Mouse (Mus musculus) heart, adult 9 months (tissue): Measurements from ENCODE around the gene Gpr162.
A peak's percentile ranks its signal among the peaks of the same experiment; 100 is the strongest.
"Not testable (repeated sequence)": the region's sequence is repeated elsewhere in the genome, so short reads cannot be mapped to it uniquely, and the experiment has no call there.

Experiments used
- DNase-seq, 2 experiments: peaks; one replicate each; pipeline ENCODE4 v3.0.0; 2022; ENCODE audit warnings: low spot score in 2 of 2

Gpr162 gene

DNA sequence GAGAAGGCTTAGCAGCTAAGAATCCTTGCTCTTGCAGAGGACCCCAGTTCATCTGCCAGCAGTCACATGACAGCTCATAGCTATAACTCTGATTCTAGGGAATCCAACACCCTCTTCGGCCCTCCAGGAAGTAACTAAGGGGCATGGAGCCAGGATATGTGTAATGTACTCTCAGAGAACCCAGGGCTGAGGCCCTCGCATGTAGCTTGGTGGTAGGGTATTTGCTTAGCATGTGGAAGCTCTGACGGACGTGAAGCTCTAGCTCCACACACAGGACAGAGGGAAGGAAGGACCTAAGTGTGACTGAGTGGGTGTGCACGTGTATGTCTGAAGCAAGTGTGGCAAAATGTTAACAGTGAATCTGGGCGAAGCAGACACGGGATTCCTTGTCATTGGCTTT, 27.4 kb downstream of the Gpr162 start:
- DNase-seq, result no peak

DNA sequence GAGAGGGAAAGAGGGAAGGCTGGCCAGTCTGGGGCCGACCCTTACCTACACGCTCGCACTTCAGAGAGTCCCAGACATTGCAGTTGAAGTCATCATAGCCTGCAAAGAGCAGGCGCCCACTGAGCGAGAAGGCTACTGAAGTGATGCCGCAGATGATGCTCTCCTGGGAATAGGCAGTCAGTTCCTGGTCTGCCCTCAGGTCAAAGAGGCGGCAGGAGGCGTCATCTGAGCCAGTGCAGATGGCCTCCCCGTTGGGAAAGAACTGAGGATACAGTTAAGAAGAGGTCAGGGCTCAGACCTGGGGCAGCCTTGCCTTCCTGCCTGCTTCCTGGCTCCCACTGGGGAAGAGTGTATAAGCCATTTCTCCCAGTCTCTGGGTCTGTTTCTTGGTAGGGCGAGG, 28.3 kb downstream of the Gpr162 start:
- DNase-seq, result no peak

DNA sequence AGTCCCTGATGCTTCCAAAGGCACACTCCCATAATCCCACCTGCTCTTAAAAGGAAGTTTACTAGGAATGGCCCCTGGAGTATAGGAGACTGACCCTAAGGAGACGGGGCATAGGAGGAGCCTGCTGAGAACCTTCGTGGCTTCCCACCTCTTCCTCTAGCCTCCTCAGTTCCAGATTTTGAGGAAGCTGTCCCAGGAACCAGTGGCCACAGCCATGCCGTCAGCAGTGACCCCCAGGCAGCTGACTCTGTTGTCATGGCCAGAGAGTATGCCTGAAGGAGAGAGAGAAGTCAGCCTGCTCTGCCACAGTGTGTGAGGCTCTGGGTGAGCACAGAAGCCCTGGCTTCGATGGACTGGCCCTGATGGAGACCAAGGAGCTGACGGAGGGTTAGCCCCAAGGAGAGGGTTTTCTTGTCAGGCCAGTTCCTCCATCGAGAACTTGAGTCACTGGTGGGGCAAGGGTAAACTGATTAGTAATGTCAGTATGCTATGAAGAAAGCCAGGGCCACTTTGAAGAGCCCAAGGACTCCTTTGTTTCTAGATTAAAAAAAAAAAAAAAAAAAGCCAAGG, 29.2 kb downstream of the Gpr162 start:
- no peak for DNase-seq

DNA sequence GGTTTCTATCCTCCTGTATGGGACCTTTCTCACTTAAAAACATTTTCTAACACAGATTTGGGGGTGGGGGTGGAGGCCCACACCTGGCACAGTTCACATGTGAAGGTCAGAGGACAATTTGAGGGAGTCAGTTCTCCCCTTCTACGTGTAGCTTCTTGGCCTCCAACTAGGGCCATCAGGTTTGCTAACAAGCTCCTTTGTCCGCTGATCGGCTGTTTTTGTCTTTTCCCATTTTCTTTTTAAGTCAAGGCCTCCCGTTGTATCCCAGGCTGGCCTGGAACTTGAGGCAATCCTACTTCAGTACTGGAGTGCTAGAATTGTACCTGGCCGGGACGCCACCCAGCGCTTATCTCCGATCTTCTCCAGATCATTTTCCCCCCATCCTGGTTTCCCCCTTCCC, 32.1 kb downstream of the Gpr162 start:
- no peak for DNase-seq

DNA sequence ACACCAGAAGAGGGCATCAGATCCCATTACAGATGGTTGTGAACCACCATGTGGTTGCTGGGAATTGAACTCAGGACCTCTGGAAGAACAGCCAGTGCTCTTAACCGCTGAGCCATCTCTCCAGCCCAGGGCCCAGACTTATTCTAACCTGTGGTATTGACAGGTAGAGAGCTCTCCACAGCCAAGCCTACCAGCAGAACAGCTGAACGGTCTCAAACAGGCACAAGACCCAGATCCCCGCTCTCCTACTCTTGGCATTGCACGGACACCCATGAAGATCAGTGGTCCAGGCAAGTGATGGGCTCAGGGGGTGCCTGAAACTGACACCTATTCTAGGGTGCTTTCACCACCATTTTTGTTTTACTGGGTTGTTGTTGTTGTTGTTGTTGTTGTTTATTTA, 32.6 kb downstream of the Gpr162 start:
- not testable (repeated sequence) for DNase-seq

DNA sequence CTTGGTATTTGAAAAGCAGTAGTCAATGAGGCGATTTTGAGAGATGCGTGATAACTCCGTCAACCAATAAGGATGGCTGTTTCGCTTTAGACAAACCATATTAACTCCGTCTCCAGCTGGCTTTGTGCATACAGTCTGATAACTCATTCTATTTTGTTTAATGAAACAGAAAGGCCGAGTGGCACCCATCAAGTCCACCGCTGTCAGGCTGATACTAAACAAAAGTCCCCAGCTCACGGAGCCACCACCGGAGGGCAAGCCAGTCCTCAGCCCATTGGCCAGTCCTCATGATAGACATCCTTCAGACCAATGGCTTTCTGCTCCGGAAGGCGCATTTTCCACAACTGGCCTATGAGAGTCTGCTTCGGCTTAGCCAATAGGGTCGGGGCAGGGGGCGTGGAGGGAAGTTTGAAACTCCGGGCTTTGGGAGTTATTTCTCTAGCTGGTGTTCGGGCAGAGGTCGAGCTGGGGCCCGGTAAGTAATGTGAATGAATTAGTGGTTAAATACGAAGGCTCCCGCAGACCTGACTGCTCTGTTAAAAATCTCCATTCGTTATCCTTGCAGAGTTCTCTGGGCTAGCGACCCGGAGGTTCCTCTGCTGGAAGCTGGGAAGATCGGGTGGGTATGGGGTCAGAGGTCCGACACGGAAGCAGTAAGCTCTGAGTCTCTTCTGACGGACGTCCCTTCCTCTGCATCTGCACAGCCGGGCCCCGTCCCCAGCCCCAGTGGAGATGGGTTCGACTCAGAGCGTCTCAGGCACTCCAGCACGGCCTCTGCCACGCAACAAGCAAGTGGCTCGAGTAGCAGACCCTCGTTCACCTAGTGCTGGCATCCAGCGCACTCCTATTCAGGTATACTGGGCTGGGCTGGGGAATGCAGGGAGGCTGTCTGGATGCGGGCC, 33.7 kb downstream of the Gpr162 start:
- peak; percentile 97 to 99 for DNase-seq

DNA sequence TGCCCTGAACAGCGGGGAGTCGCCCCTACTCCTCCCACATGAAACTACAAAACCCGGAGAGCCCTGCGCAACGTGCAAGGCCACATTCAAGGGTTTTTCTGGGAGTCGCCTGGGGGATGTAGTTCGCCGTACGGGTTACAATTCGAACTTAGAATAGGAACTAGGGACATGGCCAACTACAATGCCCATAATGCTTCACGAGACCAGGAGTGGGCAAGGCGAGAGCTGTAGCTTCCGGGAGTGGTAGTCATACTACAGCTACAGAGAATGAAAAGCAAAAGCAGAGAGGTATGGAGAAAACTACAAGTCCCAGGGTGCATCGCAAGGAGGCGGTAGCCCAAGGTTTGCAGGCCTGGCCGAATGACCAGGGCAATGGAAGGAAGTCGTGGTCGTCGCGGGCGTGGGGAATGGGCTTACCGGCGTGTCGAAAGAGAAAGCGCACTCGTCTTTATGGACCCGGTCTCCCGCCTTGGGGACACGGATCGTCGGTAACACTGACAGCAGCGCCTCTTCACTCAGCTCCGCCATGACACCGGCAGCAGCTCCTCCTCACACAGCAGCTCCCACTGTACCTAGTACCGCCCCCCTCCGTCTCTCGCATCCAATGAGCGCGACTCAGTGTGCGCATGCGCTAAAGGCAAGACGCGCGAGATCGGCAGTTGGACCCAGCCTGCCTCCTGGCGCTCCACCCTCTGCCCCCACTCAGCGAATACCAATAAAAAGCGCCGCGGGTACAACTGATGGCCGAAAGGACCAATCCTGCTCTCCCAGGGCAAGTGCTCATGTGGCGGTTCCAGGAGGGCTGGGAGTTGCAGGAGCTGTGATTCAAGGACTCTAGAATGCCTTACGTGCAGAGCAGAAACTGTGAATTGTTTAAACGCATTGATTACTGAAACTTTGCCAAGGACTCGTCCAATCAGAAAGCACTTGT, 34.6 kb downstream of the Gpr162 start, which contains the start of the genes Usp5 and Cdca3:
Usp5 (minus strand) TSS at position 617 of the 931 bp plus-strand sequence.
Cdca3 (plus strand) TSS at position 680 of the 931 bp plus-strand sequence.
- DNase-seq, result peak; percentile 100

DNA sequence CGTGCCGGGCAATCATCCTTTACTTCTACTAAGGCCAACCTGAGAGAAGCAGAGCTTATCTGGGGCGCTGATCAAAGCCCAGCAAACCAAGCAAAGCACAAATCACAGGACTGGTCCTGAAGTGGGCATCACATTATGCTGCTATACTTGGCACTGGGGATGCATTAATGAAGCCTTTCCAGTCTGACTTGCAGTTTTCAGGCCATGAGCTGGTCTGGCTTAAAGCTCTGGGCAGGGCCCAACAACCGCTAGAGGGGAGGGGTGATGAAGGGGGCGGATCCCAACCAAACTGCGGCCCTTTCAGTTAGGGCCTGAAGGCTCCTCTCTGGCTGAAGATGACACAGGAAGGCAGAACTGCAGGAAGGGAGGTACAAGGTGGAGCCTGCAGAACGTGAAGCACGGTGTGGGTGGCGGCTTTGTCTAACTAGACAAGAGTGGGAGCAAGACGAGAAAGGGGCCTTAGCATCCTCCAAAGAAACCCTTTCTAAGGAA, 35.6 kb downstream of the Gpr162 start:
- DNase-seq, result no peak

DNA sequence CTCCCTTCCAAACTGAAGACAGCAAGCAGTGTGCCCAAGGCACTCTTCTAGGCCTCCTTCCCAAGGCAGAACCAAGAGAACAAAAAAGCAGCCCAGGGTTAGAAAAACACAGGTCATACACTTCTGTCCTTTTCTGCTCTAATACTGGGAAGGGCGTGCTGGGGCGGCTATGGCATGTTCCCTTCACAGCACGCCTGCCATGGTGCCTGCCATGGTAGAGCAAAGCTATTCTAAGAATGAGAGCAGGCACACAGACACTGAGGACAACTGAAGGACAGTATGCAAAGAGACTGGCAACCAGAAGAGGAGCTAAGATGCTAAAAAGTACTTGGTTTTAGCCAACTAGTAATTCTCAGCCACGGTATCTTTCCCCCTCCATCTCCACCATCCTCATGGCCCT, 41.7 kb downstream of the Gpr162 start:
- DNase-seq, result no peak

DNA sequence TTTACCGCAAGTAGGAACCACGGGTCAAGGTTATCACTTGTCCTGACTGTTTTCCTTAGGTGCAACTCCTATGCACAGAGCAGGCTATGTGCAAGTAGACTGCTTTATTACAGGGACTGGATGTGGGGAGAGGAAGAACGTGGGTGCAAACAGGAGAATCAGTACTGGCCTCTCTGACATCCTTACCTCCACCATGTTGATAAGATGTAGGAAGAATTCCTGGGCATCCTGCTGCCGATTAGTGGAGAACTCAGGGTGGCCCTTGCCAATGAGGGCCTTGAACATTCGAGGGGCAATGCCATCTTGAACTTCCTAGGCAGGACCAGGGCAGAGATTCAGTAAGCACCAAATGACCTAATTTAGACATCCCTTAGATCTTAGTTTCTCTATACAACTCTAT, 42.9 kb downstream of the Gpr162 start:
- no peak for DNase-seq

DNA sequence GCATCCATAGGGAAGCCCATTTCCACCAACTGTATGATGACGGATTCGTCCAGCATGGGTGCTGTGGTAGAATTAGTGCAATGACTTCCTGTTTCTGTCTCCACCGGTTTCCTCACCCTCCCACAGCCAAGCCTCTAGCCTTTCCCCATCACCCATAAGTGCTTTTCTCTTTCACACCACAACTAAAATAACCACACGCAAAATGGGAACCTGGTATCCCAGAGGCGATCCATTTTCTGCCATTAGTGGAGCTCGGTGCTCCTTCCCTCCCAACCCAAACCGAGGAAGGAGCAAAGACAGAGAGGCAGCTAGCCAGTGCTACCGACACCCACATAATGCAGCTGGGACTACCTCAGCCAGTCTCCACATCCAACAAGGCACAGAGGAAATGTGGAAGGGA, 45.8 kb downstream of the Gpr162 start:
- no peak for DNase-seq

DNA sequence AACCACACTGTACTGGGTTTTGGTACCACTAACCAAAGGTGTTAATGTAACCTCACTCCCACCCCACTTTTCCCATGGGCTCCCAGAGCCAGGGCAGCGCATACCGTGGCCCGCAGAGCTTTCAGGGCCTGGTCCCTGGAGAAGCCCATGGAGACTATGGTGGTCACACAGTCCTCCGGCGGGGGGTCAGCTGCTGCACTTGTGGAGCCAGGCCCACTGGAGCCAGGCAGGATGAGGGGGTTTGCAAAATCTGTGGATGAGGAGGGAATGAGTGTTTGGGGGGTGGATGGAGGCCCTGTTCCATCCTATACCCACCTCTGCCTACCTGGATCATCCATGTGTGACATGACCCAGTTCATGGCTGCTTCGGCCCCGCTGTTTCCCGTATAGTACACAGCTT, 46.2 kb downstream of the Gpr162 start:
- DNase-seq, result no peak

DNA sequence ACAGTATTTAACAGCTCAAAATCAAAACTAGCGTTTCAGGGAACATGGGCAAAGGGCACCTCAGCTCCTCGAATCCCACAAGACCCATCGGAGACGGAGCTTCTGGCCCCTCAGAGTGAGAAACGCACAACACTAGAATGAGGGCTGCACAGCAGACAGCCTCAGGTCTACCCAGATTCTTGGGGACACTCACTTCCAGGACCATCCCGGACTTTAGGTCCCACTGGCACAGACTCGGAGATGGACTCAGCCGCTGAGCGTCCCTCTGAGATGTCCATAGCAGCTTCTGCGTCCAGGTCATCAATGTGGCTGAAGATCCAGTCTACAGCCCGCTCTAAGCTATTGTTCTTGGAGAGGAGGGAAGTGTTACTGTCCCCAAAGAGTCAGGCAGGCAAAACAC, 46.7 kb downstream of the Gpr162 start:
- no peak for DNase-seq

DNA sequence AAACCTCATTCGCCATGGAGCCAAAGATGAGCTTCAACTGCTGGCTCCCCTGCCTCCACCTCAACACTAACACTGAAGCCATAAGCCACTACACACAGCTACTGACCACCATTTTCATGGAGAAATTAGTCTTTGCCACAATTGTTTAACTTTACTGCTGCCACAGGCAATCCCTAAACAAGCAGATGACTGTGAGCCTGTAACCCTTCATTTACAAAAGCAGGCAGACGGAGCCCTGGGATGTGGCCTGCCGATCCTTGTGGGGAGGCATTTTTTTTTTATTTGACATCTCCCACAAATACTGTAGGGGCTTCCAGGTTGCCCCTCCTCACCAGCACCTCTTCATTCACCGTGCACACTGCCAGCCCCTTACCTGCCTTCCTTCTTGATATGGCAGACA, 47.2 kb downstream of the Gpr162 start:
- DNase-seq, result no peak

DNA sequence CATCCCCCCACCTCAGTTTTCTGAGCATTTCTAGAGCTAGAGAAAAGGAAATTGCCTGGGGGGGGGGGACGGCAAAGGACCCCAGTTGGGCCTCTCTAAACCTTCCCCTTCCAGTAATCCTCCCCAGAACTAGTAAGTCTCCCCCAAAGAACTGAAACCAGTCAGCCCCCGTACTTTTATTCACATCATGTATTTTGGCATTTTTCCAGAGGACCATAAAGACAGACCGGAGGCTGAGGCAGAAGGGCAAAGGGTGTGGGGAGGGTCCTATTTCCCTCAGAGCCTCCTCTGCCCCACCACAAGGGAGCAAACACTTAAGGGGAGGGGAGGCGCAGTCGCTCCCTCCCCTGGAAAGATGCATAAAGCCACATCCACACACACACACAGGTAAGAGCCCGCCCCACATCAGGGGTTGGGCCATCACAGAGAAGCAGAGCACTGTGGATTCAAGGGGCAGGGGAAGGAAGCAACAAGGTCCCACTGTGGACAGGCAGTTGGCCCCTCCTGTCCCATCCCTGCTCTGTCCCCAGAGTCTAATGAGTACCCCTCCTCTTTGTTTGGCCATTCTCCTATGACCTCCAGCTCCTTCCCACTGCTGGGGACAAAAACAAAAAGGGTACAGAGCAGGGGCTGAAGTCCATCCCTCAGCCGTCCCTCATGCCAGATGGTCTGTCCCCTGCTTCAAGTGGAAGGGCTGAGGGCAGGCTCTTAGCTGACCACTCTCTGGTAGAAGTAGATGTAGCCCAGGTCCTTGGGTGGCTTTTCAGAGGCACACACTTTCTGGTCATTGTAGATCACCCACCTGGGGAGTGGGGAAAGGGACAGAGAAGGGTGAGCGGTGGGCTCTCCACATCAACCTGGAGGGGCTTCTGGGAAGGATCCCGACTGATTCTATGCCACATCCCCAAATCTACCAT, 48.7 kb downstream of the Gpr162 start:
- DNase-seq, result no peak

DNA sequence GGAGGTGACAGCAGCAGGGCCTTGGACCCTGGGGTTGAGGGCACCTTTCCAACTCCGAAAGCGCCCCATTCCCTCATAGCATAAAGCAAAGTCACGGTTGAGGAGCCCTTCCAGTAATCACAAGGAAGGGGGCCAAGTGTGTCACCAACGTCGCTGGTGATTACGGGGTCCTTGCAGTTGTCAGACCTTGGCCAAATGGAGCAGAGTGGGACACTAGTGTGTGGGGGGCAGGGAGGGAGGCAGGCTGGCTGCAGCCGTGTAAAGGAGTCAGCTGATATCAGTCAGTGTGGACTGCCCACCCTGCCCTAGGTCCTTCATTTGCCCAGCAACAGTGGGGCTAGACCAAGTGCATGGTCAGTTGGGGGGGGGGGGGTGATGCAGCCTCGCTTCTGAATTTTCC, 49.3 kb downstream of the Gpr162 start:
- DNase-seq, result no peak

DNA sequence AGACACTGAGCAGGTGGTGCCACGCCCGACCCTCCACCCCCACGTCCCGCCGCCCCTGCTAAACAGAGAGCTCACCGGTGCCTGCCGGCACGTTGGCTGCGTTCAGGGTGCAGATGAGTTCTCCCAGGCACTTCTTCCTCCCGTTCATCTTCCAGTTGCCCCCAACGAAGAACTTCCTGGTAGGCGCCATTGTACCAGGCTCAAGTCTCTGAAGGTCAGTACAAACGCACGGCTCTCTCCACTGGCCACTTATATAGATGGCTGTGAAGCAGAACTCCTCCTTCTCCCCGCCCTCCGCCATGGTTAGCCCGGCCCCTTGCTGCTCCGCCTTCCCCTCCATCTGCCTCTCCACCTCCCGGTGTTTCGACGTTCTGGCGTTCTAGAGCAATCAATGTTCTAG, 49.9 kb downstream of the Gpr162 start, which contains the start of gene Tpi1:
Tpi1 (minus strand) TSS at position 364 of the 400 bp plus-strand sequence.
- DNase-seq, result peak; percentile 89 to 93

DNA sequence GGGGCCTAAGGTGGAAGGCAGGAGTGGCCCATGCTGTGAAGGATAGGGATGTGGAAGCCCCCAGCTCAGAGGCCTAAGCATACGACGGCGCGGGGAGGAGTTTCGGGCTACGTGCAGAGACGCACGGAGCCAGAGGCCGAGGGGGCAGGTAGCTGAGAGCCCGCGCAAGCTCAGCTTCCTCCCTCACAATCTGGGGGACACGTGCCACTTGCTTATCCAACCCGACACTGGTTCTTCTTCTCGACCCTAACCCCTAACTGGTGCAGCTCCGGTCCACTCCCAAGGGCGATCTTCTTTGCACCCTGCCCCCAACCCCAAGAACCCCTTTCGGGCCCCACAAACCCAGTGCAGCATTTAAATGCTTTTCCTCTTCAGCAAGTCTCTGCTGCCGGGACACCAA, 50.3 kb downstream of the Gpr162 start:
- DNase-seq, result peak; percentile 63 to 70

DNA sequence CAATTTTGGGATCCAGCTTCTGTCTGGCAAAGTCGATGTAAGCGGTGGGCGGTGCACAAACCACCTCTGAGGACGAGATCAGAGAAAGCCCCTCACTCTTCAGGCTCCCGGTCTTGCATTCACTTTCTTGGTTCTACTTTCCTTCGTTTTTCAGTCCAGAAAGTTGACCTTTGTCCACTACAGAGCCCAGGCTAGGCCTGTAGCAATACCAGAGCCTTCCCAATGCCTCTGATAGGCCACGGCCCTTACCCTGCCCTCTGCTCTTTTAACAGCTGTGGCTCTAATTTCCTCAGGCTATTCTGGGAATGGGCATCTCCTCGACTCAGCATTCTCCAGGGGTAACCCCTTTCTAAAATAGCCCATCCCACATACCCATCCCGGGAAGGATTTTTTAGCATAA, 50.9 kb downstream of the Gpr162 start:
- DNase-seq, result no peak

DNA sequence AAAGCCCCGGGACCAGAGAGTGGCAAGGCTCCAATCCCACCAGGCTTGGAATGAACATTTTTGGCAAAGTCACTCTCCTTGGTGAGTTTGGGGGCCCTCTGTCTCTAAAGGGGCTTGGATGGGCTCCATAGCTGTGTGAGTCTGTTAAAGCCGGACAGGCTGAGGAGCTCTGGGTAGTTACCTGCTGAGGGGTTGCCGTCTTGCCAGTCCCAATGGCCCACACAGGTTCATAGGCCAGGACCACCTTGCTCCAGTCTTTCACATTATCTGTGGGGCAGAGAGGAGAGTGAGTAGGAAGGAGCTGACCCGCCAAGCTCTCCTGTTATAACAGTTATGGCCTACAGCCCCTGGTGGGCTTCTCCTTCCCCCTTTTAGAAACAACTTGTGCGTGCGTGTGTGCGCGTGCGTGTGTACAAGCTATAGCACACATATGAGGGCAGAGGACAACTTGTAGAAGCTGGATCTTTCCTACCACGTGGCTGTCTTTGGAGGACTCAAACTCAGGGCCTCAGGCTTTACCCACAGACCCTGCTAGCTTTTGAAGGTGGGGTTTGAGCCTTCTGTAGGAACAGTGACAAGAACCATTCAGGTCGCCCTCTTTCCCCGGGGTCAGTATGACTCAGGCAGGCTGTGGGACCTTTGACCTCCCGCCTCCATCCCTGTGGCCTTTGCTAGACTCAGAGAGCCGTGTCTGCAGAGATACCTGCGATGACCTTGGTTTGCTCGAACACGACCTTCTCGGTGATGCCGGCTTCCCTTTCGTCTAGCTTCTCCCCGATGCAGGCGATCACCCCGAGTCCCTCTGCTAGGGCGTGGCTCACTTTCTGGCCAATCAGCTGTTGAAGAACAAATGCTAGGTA, 51.9 kb downstream of the Gpr162 start:
- no peak for DNase-seq
